Mouse (Mus musculus): ENCODE measurements at regions not wholly inside any gene's neighbourhood (a gene's known extent, or its start where the extent isn't known, plus 50 kb on each side); places are given as distances from the start of the nearest gene placed in this dataset.

GRCm38 (mm10) chr3:144304924-144305323 lies 99.9 kb upstream of the Lmo4 start:
- 62% methylated on average over 4 of the region's 4 CpGs for WGBS
- DNase-seq: no peak
- no peak for TF ChIP-seq CTCF (IDR thresholded peaks at IDR 0.05; ENCODE audit: insufficient read depth, low read length)
- no peak for TF ChIP-seq POLR2A (IDR thresholded peaks at IDR 0.05; ENCODE audit: borderline replicate concordance, extremely low read depth, low read depth, low read length)
- H3K4me3 ChIP-seq (replicated peaks; ENCODE audit: extremely low read depth, low read depth, low read length): no peak overlapping the region
- H3K4me1 ChIP-seq (ENCODE audit: control insufficient read depth, insufficient read depth, low read length): no peaks in the 10 kb centered on the region

GRCm38 (mm10) chr3:144302626-144303025 lies 97.6 kb upstream of the Lmo4 start:
- no peak for TF ChIP-seq POLR2A (IDR thresholded peaks at IDR 0.05; ENCODE audit: borderline replicate concordance, extremely low read depth, low read depth, low read length)
- no peak for TF ChIP-seq CTCF (IDR thresholded peaks at IDR 0.05; ENCODE audit: insufficient read depth, low read length)
- 87% methylated on average over 3 of the region's 3 CpGs for WGBS
- H3K4me3 ChIP-seq (replicated peaks; ENCODE audit: extremely low read depth, low read depth, low read length): no peak overlapping the region
- DNase-seq: no peak
- H3K4me1 ChIP-seq (ENCODE audit: control insufficient read depth, insufficient read depth, low read length): no peaks in the 10 kb centered on the region

GRCm38 (mm10) chr3:144301068-144301467 lies 96.0 kb upstream of the Lmo4 start:
- no peak for DNase-seq
- Histone ChIP-seq H3K4me1 (ENCODE audit: control insufficient read depth, insufficient read depth, low read length) (no peaks in the 10 kb centered on the region), H3K4me3 (replicated peaks; ENCODE audit: extremely low read depth, low read depth, low read length) (no peak overlapping the region)
- 51% methylated on average over 3 of the region's 3 CpGs for WGBS
- TF ChIP-seq CTCF (IDR thresholded peaks at IDR 0.05; ENCODE audit: insufficient read depth, low read length) (no peak), POLR2A (IDR thresholded peaks at IDR 0.05; ENCODE audit: borderline replicate concordance, extremely low read depth, low read depth, low read length) (no peak)

- no peak for TF ChIP-seq CTCF (IDR thresholded peaks at IDR 0.05; ENCODE audit: insufficient read depth, low read length)
- TF ChIP-seq POLR2A (IDR thresholded peaks at IDR 0.05; ENCODE audit: borderline replicate concordance, extremely low read depth, low read depth, low read length): no peak
- Histone ChIP-seq H3K4me3 (replicated peaks; ENCODE audit: extremely low read depth, low read depth, low read length) (no peak overlapping the region), H3K4me1 (ENCODE audit: control insufficient read depth, insufficient read depth, low read length) (no peaks in the 10 kb centered on the region)
- DNase-seq: no peak
- 87% methylated on average over 5 of the region's 5 CpGs for WGBS
These were observed 94.2 kb upstream of the Lmo4 start for GRCm38 (mm10) chr3:144299239-144299638.

- H3K4me1 ChIP-seq (ENCODE audit: control insufficient read depth, insufficient read depth, low read length): no peaks in the 10 kb centered on the region
- TF ChIP-seq POLR2A (IDR thresholded peaks at IDR 0.05; ENCODE audit: borderline replicate concordance, extremely low read depth, low read depth, low read length): no peak
- TF ChIP-seq CTCF (IDR thresholded peaks at IDR 0.05; ENCODE audit: insufficient read depth, low read length): no peak
- H3K4me3 ChIP-seq (replicated peaks; ENCODE audit: extremely low read depth, low read depth, low read length): no peak overlapping the region
- 75% methylated on average over 3 of the region's 3 CpGs for WGBS
- no peak for DNase-seq
These were observed 84.5 kb upstream of the Lmo4 start for GRCm38 (mm10) chr3:144289489-144289888.

- WGBS: 90% methylated on average over 8 of the region's 8 CpGs
- no peak for TF ChIP-seq CTCF (IDR thresholded peaks at IDR 0.05; ENCODE audit: insufficient read depth, low read length)
- no peak for TF ChIP-seq POLR2A (IDR thresholded peaks at IDR 0.05; ENCODE audit: borderline replicate concordance, extremely low read depth, low read depth, low read length)
- DNase-seq: no peak
- no peak overlapping the region for H3K4me3 ChIP-seq (replicated peaks; ENCODE audit: extremely low read depth, low read depth, low read length)
- no peaks in the 10 kb centered on the region for H3K4me1 ChIP-seq (ENCODE audit: control insufficient read depth, insufficient read depth, low read length)
These were observed 81.1 kb upstream of the Lmo4 start for GRCm38 (mm10) chr3:144286100-144286499.

- Histone ChIP-seq H3K4me3 (replicated peaks; ENCODE audit: extremely low read depth, low read depth, low read length) (no peak overlapping the region), H3K4me1 (ENCODE audit: control insufficient read depth, insufficient read depth, low read length) (no peaks in the 10 kb centered on the region)
- no peak for DNase-seq
- 86% methylated on average over 3 of the region's 3 CpGs for WGBS
- TF ChIP-seq CTCF (IDR thresholded peaks at IDR 0.05; ENCODE audit: insufficient read depth, low read length) (no peak), POLR2A (IDR thresholded peaks at IDR 0.05; ENCODE audit: borderline replicate concordance, extremely low read depth, low read depth, low read length) (no peak)
These were observed 79.3 kb upstream of the Lmo4 start for GRCm38 (mm10) chr3:144284326-144284725.

- 96% methylated on average over 5 of the region's 5 CpGs for WGBS
- no peak overlapping the region for H3K4me3 ChIP-seq (replicated peaks; ENCODE audit: extremely low read depth, low read depth, low read length)
- H3K4me1 ChIP-seq (ENCODE audit: control insufficient read depth, insufficient read depth, low read length): no peaks in the 10 kb centered on the region
- TF ChIP-seq CTCF (IDR thresholded peaks at IDR 0.05; ENCODE audit: insufficient read depth, low read length) (no peak), POLR2A (IDR thresholded peaks at IDR 0.05; ENCODE audit: borderline replicate concordance, extremely low read depth, low read depth, low read length) (no peak)
- DNase-seq: no peak
These were observed 68.1 kb upstream of the Lmo4 start for GRCm38 (mm10) chr3:144273115-144273514.

GRCm38 (mm10) chr3:144270206-144270605 lies 65.2 kb upstream of the Lmo4 start:
- DNase-seq: no peak
- no peak for TF ChIP-seq CTCF (IDR thresholded peaks at IDR 0.05; ENCODE audit: insufficient read depth, low read length)
- TF ChIP-seq POLR2A (IDR thresholded peaks at IDR 0.05; ENCODE audit: borderline replicate concordance, extremely low read depth, low read depth, low read length): no peak
- 72% methylated on average over 6 of the region's 6 CpGs for WGBS

GRCm38 (mm10) chr3:144264554-144264953 lies 59.5 kb upstream of the Lmo4 start:
- H3K4me1 ChIP-seq (ENCODE audit: control insufficient read depth, insufficient read depth, low read length): peaks cover 10% of the 10 kb centered on the region; the same call in 1 of the 2 replicates
- WGBS: 34% methylated on average over 3 of the region's 3 CpGs
- no peak overlapping the region for H3K4me3 ChIP-seq (replicated peaks; ENCODE audit: extremely low read depth, low read depth, low read length)
- no peak for DNase-seq
- TF ChIP-seq POLR2A (IDR thresholded peaks at IDR 0.05; ENCODE audit: borderline replicate concordance, extremely low read depth, low read depth, low read length): no peak
- no peak for TF ChIP-seq CTCF (IDR thresholded peaks at IDR 0.05; ENCODE audit: insufficient read depth, low read length)

More at GRCm38 (mm10) chr3:144270206-144270605, 65.2 kb upstream of the Lmo4 start:
- Histone ChIP-seq H3K4me1 (ENCODE audit: control insufficient read depth, insufficient read depth, low read length) (no peaks in the 10 kb centered on the region), H3K4me3 (replicated peaks; ENCODE audit: extremely low read depth, low read depth, low read length) (no peak overlapping the region)
